Mouse (Mus musculus) right cerebral cortex, adult 18-20 months (tissue): ENCODE measurements at regions not wholly inside any gene's neighbourhood (a gene's known extent, or its start where the extent isn't known, plus 50 kb on each side); places are given as distances from the start of the nearest gene placed in this dataset.
"Not testable (repeated sequence)": the region's sequence is repeated elsewhere in the genome, so short reads cannot be mapped to it uniquely, and the experiment has no call there.

Source experiments
- DNase-seq: peaks from one replicate; pipeline ENCODE4 v3.0.0; 2022; ENCODE audit warnings: mixed read lengths

DNA sequence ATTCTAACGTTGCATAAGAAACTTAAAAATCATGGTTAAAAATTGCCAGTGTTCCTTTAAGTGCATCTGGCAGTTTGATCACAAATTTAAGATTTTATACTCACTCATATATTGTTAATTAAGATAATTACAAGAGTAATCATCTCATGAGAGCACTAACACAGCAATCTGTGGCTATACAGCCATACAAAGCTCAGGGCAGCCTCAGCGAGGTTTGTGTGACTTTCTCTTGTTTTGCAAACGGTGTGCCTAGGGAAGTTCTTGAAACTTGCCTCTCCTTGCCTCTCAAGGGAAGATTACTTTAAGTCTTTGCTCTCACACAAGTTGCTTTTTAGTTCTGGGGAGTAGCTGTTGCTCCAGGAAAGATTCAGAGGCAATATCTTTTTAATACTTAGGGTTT, 58.1 kb upstream of the Slc1a4 start:
- no peak for DNase-seq

DNA sequence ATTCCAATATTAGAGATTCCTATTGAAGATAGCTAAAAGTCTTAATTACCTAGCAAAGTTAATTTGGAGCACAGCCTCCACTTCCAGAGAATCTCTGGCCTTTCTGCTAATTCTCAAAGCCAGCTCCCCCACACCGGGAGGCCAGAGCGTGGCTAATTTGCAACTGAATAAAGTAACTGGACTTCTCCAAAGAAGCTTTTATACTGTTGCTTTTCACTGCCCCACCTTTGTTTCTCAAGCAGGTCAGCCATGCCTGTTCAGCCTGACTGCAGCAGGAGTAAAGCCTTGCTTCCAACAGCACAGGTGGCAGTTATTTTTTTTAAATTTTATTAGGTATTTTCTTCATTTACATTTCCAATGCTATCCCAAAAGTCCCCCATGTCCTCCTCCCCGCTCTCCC, 60.8 kb upstream of the Slc1a4 start:
- DNase-seq = not testable (repeated sequence)

DNA sequence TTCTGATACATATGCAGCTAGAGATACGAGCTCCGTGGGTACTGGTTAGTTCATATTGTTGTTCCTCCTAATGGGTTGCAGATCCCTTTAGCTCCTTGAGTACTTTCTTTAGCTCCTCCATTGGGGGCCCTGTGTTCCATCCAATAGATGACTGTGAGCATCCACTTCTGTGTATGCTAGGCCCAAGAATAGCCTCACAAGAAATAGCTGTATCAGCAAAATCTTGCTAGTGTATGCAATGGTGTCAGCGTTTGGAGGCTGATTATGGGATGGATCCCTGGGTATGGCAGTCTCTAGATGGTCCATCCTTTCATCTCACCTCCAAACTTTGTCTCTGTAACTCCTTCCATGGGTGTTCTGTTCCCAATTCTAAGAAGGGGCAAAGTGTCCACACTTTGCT, 61.3 kb upstream of the Slc1a4 start:
- not testable (repeated sequence) for DNase-seq

DNA sequence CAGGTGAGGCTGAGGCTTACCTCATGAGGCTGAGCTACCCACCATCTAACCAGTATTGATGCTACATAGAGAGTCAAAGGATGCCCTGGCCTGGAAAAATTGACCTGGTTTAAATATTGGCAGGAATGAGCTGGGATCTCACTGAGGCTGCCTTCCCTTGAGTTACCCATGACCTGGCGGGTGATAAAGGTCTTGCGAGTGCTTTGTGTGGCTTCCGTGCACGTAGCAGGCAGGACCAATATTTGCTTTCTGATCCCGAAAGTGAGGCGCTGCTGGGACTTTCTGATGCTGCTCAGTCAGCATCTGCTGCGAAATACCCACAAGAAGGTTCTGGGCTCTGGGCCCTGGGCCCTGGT, 63.3 kb upstream of the Slc1a4 start:
- DNase-seq = no peak

DNA sequence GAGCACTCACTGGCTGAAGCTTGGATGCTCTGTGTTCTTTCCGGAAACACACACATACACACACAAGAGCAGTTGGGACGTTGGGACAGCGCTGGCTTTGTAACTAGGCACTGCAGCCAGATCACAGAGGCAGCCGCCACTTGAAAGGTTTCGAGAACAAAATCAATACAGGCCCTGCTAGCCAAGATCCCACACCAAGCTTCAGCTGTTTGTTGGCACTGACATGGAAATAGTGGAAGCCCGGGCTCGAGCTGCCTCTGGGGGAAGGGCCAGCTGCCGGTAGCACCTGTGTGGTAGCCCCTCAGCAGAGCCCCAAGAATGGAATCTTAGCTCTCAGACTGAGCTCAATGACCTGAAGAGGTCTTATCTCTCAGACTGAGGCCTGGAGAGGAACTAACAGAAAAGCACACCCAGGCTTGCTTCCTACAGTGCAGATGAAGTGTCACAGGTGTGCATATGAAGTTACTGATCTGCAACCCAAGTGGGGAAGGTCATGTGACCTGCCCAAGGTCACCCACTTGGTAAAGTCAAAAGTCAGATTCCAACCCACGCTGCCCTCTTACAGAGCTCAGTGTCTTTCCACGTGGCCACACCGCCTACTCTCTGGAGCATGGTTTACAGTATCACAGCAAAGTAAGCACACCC, 63.8 kb upstream of the Slc1a4 start:
- DNase-seq = peak; percentile 19

DNA sequence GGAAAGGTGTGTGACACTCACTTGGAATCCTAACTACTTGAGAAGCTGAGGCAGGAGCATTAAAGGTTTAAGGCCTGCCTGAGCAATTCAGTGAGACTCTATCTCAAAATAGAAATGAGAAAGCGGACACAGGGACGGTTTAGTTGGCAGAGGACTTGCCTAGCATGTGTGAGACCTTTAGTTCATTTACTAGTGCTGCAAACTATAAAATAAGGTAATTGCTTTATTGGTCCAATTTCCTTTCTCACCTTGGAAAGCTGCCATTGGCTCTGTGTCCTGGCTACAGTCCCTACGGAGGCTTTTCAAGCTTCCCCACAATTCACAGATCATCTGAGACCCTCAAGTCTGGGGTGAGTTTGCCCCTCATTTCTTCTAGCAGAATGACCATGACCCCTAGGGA, 64.4 kb upstream of the Slc1a4 start:
- DNase-seq = no peak

DNA sequence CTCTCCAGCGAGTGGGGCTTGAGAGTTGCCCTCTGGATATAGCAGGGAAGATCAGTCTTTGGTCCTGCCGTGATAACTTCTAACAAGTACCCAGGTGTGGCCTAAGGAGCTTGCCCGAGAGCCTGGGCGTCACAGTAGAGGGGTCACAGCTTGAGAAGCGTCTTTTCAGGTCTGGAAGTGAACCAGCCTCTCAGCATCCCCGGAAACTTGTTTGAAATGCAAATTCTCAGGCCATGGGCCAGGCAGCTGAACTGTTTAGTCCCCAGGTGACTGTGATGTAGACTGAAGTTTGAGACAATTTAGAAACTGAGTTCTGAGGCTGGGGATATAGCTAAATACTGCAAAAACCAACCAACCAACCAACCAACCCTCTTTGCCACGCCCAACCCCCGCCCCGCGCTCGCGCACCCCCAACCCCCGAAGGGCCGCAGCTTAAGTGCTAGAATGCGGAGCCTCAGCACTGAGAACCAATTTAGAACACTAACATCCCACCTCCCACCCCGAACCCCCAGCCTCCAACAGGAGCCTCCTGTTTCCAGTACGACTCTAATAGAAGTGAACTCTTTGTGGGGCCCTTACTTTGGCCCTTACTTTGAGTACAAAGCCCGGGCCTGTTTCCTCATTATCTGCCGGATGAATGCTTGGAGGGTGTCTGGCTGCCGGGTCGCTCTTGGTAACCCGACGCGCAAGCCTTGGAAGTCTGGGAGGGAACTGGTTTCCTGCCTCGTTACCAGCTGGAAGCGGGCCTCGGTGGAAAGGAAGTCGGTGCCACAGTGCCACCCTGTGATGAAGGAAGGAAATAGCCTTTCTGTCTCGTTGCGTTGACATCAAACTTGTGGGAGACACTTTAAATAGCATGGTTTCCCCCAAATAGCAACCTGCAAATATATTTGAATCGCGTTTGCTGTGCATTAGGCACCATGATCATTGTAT, 68.1 kb upstream of the Slc1a4 start:
- peak; percentile 75 for DNase-seq

DNA sequence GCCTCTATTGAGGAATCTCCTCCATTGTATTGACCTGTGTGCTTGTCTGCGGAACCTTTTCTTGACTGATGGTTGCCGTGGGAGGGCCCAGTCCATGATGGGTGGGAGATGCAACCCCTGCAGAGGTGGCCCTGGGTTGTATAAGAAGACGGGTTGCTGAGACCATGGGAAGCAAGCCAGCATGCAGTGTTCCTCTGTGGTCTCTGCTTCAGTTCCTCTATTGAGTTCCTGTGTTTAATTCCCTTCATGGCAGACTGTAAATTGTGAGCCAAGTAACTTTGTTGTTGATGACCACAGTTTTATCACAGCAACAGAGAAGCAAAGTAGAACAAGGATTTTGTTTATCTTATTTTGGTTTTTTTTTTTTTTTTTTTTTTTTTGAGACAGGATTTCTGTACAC, 70.9 kb upstream of the Slc1a4 start:
- no peak for DNase-seq

DNA sequence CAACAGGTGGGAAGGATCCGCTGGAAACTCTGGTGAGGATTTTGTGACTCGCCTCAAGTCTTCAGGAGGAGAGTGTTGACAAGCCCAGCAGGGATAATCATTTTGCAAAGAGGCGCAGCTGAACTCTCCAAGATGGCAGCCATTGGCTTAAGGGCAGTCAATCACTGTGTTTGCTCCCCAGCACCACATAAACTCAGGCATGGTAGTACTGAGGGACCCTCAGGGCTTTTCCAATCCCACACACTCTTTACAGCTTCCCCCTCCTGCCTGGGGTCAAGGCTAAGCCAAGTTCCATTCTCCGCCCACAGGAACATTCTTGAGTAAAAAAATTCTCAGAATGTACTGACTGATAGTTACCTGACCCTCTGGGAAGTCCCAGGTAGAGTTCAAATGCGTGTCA, 72.0 kb upstream of the Slc1a4 start:
- DNase-seq = no peak

DNA sequence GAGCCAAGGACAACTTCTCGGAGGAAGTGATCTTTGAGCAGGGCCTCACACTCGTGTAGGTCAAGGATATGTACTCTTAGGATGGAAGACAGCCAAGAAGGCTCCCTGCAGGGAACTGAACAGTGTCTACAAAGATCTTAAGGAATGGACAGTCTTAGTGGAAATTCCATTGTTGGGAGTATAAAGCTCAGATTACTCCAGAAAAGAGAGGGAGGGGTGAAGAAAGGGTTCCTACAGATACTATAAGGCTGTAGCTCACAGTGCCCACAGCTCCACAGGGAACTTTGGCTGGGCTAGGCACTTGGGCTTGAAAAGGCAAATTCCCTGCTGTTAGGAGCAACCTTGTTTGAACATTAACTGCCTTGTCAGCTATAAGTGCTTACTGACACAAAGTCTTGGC, 85.6 kb upstream of the Slc1a4 start:
- DNase-seq = no peak

DNA sequence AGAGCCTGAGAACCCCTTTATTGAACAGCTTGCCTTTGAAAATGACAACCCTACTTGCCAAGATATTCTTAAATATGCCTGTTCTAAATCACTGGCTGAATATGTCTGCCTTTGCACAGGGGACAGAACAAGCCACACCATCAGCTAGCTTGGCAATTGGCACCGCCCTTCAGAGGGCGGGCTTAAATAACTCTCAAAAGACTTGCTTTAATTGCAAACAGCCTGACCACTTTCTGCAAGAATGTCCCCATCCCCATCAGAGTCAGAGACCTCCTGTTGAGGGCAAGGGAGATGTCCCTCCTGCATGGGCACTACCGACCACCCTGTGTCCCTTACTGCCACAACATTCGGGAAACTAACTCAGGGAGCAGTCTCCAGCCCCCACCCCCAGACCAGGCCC, 88.4 kb upstream of the Slc1a4 start:
- DNase-seq = no peak

DNA sequence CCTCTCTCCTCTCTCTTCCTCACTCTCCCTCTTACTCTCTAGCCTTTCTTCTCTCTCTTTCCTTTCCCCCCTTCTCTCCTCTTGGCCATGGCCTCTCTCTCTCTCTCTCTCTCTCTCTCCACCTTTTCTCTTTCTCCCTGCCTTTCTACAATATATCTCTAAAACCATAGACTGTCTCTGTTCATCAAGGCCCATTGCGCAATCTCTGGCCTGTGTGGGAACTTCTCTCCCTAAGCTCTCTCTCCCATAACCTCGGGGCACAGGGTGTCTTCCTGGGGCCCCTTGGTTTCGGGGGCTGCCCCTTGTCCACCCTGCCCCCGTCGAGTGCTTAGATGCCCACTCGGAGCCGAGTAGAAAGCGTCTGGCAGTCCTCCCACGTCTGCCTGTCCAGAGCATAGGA, 103.5 kb upstream of the Slc1a4 start:
- DNase-seq = no peak

DNA sequence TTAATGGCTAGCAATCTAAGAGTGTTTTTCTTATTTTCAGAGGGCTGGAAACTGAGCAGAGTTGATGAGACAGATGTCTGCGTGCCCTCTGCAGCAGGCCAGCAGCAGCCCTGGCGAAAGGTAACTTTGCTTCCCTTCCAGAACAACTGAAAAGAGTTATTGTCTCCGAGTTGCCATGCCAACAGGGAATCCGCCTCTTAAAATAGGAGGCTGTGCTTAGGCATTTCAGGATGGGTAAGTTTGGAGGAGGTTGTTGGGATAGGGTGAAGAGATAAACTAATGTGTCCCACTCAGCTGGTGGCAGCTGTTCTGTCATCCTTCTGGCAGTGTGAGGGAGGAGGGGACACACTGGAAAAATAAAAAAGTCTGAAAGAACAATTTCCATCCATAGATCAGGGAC, 100.6 kb upstream of the Sertad2 start:
- DNase-seq = no peak

DNA sequence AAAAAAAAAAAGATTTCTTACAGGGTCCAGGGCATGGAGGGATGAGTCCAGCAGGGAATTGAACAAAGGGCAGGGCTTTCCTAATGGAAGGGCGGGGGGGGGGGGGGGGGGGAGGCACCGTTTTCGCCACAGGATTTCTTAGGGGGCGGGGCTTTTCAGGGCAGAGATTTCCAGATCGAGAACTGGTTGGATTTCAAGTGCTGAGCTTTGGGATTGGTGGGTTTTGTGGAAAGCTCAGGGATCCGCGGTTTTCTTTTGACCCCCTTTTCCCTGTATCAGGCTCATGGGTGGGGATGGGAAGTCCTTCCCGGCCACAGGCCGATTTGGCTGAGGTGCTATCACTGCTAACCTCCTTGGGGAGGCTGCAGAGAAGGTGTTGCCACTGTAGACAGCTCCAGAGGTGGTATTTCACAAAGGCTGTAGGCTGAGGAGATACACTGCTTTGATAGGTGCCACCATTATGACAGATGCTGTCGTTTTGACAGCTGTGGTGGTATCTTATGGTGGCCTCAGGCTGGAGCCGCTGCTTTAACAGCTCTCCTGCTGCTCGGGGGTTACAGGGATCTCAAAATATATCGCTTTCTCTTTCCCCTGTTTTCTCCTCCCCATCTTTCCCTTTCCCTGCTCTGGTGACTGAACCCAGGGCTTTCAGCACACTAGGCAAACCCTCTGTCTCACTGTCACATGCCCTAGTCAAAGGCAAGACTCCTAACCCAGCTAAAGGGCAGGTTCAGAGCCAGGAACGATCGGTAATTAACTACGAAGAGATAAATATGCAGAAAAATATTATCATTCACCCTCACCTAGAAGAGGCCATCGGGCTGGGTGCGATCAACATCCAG, 97.8 kb upstream of the Sertad2 start:
- no peak for DNase-seq

DNA sequence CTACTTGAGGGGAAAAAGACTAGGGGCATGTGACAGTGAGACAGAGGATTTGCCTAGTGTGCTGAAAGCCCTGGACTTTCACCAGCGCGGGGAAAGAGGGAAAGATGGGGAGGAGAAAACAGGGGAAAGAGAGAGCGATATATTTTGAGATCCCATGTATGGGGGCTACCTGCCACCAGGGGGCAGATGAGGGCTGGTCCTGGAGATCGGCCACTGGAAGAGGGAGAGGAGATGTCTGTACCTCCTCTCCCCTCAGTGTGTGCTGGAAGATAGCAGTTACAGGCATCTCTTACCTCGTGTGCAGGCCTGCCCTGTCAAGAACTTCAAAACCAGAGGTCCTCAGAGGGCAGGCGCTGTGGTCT, 97.2 kb upstream of the Sertad2 start:
- DNase-seq = peak; percentile 61

DNA sequence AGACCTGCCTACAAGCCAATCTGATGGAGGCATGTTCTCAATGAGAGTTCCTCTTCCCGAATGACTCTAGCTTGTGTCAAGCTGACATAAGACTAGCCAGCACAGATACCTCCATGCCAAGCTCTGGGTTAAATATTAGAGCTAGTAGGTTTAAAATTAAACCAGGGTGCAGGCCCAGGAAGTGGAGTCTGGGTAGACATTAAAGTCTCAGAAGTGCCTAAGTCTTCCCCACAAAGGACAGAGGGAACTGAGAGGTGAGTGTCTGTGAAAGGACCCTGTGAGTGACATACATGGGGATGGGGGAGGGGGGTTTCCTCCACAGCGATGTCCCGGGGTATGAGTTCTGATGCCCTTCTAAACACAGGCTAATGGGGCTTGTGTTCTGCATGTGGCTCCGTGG, 90.2 kb upstream of the Sertad2 start:
- DNase-seq = no peak

DNA sequence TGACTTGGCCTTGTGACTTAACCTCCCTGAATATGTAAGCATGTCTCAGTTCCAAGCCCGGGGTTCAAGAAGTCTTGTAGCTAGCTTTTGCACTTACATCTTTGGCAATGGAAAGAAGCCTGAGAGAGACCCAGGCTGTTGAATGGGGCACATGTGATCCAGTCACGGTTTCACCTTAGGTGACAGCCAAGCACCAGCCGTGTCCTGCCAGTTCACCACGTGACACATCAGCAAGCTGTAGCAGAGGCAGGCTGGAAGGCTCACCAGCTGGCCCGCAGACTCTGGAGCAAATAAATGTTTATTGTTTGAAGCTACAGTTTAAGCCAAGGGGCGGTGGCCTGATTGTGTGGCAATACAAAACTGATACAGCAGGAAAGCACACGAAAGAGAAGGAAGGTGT, 89.3 kb upstream of the Sertad2 start:
- no peak for DNase-seq

DNA sequence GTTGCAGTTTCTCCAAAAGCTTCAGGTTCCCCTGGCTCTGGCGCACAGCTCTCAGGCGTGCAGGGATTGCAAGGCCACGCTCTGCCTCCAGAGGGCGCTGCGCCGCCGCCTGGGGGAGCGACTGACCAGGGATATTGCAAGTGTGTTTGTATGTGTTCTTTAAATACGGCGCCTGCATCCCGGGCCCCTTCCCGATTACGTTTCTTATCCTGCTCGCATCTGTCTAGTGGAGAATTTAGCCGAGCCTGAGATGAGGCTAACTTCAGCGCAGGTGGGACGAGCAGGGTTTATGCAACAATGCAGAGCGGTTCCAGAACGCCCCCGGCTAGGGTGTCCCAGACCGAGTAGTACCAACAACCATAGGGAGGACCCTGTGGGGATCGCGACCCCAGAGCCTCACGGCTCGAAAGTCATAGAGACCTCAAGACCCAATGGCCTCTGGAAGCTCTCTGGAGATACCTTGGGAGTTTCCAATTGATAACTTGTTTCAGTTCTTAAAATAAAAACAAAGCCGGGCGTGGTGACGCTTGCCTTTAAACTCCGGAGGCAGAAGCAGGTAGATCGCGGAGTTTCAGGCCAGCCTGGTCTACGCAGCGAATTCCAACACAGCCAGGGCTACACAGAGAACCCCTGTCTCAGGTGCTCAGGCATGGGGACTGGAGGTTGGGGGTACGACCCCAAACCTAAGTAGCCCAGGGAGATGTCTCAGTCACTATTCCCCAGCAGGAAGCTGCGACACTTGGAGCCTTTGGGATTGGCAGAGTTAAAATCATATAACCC, 87.8 kb upstream of the Sertad2 start:
- peak; percentile 76 for DNase-seq

DNA sequence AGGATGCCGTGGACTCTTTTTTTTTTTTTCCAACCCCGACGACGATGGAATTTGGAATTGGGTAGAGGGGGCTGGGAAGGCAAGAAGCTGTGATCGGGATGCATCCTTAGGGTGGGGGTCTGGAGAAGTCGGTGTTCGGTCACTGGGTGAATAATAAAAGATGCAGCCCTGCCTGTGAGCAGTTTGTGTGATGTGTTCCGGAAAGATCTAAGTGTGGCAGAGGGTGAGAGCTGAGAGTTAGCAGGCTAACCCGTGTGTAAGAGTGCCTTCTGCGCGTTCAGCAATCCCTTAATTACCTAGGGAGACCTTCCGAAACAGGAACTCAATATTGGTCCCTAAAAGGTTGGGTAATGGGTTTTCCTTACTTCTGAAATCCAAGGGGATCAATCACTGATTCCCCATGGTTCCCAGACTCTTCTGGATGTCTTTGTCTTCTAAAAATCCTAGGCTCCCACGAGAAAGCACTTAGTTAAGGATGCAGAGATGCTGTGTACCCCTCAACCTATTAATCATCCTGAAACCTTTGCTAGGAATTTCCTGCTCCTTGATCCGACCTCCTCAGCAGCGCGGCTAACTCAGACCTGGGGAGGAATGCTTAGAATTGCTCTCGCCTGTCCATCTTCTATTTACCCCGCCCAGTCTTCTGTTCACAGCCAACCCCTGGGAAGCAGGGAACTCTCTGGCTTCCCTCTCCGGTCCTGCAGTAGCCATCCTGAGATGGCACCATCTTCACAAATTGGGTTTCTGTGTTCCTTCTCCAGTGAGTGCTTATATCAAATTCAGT, 87.0 kb upstream of the Sertad2 start:
- peak; percentile 35 for DNase-seq

DNA sequence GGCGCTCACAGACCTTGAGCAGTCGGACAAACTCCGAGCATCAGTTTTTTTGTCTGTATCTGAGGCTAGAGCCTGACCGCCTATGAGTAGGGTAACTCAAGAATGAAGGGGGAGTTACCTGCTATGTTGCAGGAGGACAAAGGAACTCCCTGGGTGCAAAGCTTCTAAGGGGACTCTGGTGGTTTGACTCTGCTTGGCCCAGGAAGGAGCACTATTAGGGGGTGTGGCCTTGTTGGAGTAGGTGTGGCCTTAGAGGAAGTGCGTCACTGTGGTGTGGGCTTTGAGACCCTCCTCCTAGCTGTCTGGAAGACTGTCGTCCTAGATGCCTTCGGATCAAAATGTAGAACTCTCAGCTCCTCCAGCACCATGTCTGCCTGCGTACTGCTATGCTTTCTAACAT, 83.9 kb upstream of the Sertad2 start:
- no peak for DNase-seq

DNA sequence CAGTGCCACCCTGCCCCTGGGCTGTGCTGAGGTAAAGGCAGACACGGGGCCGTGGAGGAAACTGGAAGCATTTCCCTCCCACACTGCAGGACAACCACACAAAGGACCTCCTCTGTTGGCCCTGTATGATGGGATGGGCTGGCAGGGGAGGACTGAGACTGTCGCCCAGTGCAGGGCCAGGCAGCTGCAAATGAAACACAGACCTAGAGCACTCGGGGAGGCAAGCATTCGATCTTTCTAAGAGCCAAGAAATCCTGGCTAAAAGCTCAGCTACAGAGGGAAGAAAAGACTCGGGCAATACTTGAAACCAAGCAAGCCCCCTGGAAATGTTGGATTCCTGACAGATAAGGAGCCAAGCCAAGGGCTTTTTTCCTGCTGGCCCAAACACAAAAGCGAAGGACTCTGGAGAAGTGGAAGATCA, 82.5 kb upstream of the Sertad2 start:
- no peak for DNase-seq

DNA sequence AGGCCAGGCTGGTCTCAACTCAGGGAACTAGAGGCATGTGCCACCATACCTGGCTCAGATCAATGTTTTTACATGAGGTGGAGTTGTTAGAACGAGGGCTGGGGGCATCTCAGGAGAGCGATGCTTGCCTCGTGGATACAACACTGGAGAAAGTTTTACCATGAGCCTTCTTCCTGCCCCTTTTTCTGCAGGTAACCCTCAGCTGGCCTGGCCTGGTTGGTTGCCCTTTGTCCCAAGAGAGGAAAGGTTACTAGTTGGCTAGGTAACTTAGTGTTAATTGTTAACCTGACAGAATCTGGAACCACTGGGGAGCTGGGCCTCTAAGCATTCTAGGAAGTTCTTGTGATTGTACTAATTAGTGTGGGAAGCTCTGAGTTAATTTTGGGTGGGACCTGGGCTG, 81.0 kb upstream of the Sertad2 start:
- DNase-seq = no peak
